Mouse (Mus musculus): Measurements from ENCODE around the gene Krtap4-8. TPM values are rescaled to one million over a fixed set of nuclear protein-coding genes. Genes with fewer than 3 reads are reported as not detected.
"Not testable (repeated sequence)": the region's sequence is repeated elsewhere in the genome, so short reads cannot be mapped to it uniquely, and the experiment has no call there.

Gene Krtap4-8
- polyA plus RNA-seq, 1 experiment from 2014 or later: not detected

DNA sequence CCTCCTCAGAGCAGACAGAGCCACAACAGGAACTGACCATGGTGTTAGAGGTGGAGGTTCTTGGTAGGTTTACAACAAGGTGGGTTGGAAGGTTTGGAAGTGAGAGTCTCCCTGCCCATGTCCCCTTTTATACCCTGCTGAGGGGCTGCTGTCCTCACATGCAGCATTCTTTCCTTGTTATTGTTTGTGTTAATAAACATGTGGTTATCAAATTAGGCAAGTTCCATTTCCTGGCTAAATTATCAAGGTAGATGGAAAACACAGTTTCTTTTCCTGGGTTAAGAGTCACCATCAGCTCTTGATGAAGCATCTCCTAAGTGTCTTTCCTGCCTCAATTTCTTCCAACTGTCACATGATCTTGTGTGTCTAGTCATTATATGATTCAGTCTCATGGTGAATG is 7.7 kb downstream of the Krtap4-8 start, which contains the start of gene Gm11595:
Gene Gm11595 (minus strand): TSS at position 101 of the 400 bp plus-strand sequence.
- H3K9me3 ChIP-seq (replicated peaks; ENCODE audit: control insufficient read depth, low read length); H3K4me1 ChIP-seq (ENCODE audit: control insufficient read depth, insufficient read depth, low read length); ATAC-seq (replicated peaks; ENCODE audit: insufficient number of reproducible peaks, low FRiP score, low TSS enrichment, low read depth); H3K27ac ChIP-seq (replicated peaks; ENCODE audit: low read depth, low read length); H3K27me3 ChIP-seq (ENCODE audit: control insufficient read depth, insufficient read depth, low read length); H3K4me3 ChIP-seq (ENCODE audit: low read depth, low read length); H3K4me2 ChIP-seq (ENCODE audit: low read depth, low read length); DNase-seq (ENCODE audit: low spot score); H3K36me3 ChIP-seq (replicated peaks; ENCODE audit: control insufficient read depth, insufficient read depth, low read depth, low read length); H3K9ac ChIP-seq (replicated peaks; ENCODE audit: low read length): not testable (repeated sequence)

DNA sequence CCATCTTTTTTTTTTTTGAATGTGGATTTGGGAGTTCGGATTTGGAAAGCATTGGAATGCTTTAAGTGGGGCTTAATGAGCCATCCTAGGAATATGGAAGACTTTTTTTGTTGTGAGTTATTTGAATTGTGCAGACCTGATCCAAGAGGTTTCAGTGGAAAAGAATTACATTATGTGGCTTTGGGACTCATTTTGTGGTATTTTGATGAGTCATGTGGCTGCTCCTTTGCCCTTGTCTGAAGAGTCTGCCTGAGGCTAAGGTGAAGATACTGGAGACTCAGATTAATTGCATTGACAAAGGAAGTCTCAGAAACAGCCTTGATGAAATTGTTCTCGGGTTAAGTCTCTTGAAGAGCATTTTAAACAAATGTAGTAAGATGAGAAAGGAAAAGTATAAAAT is 12.1 kb downstream of the Krtap4-8 start:
- ATAC-seq (replicated peaks; ENCODE audit: insufficient number of reproducible peaks, low FRiP score, low TSS enrichment, low read depth): no peak
- WGBS: 59% methylated on average over 2 of the region's 2 CpGs

DNA sequence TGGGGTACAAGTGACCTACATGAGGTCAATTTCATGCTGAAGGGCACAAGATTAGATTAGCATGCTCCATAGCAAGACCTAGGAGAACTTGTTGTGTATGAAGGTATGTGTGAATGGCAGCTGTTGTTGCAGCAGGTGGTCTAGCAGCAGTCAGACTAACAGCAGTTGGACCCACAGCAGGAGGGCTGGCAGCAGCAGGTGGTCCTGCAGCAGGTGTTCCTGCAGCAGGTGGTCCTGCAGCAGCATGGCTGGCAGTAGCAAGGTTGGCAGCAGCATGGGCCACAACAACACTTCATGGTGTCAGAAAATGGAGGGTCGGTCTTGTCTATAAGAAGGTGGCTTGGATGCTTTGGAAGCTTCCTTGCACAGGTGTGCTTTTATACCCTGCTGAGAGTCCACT is 21.6 kb downstream of the Krtap4-8 start:
- ATAC-seq (replicated peaks; ENCODE audit: insufficient number of reproducible peaks, low FRiP score, low TSS enrichment, low read depth) (no peak), DNase-seq (ENCODE audit: low spot score) (no peak)
- H3K27me3 ChIP-seq (ENCODE audit: control insufficient read depth, insufficient read depth, low read length): no peaks in the 10 kb centered on the region
- WGBS: 96% methylated on average over 1 of the region's 1 CpGs
- no peak overlapping the region for H3K27ac ChIP-seq (replicated peaks; ENCODE audit: low read depth, low read length)
- H3K4me2 ChIP-seq (ENCODE audit: low read depth, low read length): no peak overlapping the region
- no peaks in the 10 kb centered on the region for H3K9me3 ChIP-seq (replicated peaks; ENCODE audit: control insufficient read depth, low read length)
- H3K4me1 ChIP-seq (ENCODE audit: control insufficient read depth, insufficient read depth, low read length): no peaks in the 10 kb centered on the region
- no peaks in the 10 kb centered on the region for H3K36me3 ChIP-seq (replicated peaks; ENCODE audit: control insufficient read depth, insufficient read depth, low read depth, low read length)
- H3K9ac ChIP-seq (replicated peaks; ENCODE audit: low read length): no peak overlapping the region
- no peak overlapping the region for H3K4me3 ChIP-seq (ENCODE audit: low read depth, low read length)

More for the DNA sequence above, 12.1 kb downstream of the Krtap4-8 start:
- Histone ChIP-seq H3K4me2 (ENCODE audit: low read depth, low read length) (no peak overlapping the region), H3K9ac (replicated peaks; ENCODE audit: low read length) (no peak overlapping the region), H3K4me3 (ENCODE audit: low read depth, low read length) (no peak overlapping the region), H3K9me3 (replicated peaks; ENCODE audit: control insufficient read depth, low read length) (no peaks in the 10 kb centered on the region), H3K4me1 (ENCODE audit: control insufficient read depth, insufficient read depth, low read length) (no peaks in the 10 kb centered on the region), H3K27ac (replicated peaks; ENCODE audit: low read depth, low read length) (no peak overlapping the region), H3K36me3 (replicated peaks; ENCODE audit: control insufficient read depth, insufficient read depth, low read depth, low read length) (no peaks in the 10 kb centered on the region), H3K27me3 (ENCODE audit: control insufficient read depth, insufficient read depth, low read length) (no peaks in the 10 kb centered on the region)
- no peak for DNase-seq (ENCODE audit: low spot score)

DNA sequence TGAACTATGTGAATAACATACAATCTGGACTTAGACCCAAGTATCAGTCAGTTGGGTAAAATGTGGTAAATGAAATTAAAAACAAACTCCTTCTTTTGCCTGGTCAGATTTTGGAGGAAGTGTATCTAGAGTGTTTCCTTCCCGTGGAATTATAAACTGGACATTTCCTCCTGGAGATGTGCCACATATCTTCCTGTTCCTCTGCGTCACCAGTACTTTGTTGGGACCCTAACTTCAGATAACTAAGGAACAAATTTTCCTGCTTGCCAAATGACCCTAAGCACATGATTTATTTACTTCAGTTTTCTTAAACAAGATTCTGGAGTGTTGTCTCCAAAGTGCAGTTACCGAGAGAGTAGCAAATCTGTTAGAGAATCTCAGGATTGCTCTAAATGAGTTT is 36.5 kb downstream of the Krtap4-8 start:
- Histone ChIP-seq H3K4me3 (ENCODE audit: low read depth, low read length) (no peak overlapping the region), H3K4me1 (ENCODE audit: control insufficient read depth, insufficient read depth, low read length) (no peaks in the 10 kb centered on the region), H3K36me3 (replicated peaks; ENCODE audit: control insufficient read depth, insufficient read depth, low read depth, low read length) (no peaks in the 10 kb centered on the region), H3K27me3 (ENCODE audit: control insufficient read depth, insufficient read depth, low read length) (no peaks in the 10 kb centered on the region), H3K9me3 (replicated peaks; ENCODE audit: control insufficient read depth, low read length) (no peaks in the 10 kb centered on the region), H3K4me2 (ENCODE audit: low read depth, low read length) (no peak overlapping the region), H3K9ac (replicated peaks; ENCODE audit: low read length) (no peak overlapping the region), H3K27ac (replicated peaks; ENCODE audit: low read depth, low read length) (no peak overlapping the region)
- WGBS: 85% methylated on average over 3 of the region's 3 CpGs
- ATAC-seq (replicated peaks; ENCODE audit: insufficient number of reproducible peaks, low FRiP score, low TSS enrichment, low read depth) (no peak), DNase-seq (ENCODE audit: low spot score) (no peak)

- no peaks in the 10 kb centered on the region for H3K9me3 ChIP-seq (replicated peaks; ENCODE audit: control insufficient read depth, low read length)
- H3K27ac ChIP-seq (replicated peaks; ENCODE audit: low read depth, low read length): no peak within 1 kb of the TSS
- H3K4me3 ChIP-seq (ENCODE audit: low read depth, low read length): no peak within 1 kb of the TSS
- no peaks in the 10 kb centered on the region for H3K4me1 ChIP-seq (ENCODE audit: control insufficient read depth, insufficient read depth, low read length)
- no peak within 1 kb of the TSS for H3K4me2 ChIP-seq (ENCODE audit: low read depth, low read length)
- ATAC-seq (replicated peaks; ENCODE audit: insufficient number of reproducible peaks, low FRiP score, low TSS enrichment, low read depth) (no peak), DNase-seq (ENCODE audit: low spot score) (no peak)
- WGBS: 74% methylated on average over 2 of the region's 2 CpGs
- H3K27me3 ChIP-seq (ENCODE audit: control insufficient read depth, insufficient read depth, low read length): no peaks in the 10 kb centered on the region
- no peaks in the 10 kb centered on the region for H3K36me3 ChIP-seq (replicated peaks; ENCODE audit: control insufficient read depth, insufficient read depth, low read depth, low read length)
- no peak within 1 kb of the TSS for H3K9ac ChIP-seq (replicated peaks; ENCODE audit: low read length)
Observed at GRCm38 (mm10) chr11:99734190-99734589, 46.3 kb downstream of the Krtap4-8 start, which contains the start of gene Gm14180. Gm14180 (minus strand) TSS chr11:99734290.

Other genes starting within 250 kb of the Krtap4-8 start
- not detected in 2 replicates for gene Krt40, start 237.5 kb downstream of the Krtap4-8 start, polyA plus RNA-seq (2014; fragmentation: Nextera tagmentation; extraction: Ambion mirVana)
- not detected in 2 replicates for gene Krtap3-3, start 229.8 kb downstream of the Krtap4-8 start, polyA plus RNA-seq (2014; fragmentation: Nextera tagmentation; extraction: Ambion mirVana)
- not detected in 2 replicates for gene Krtap3-2, start 223.9 kb downstream of the Krtap4-8 start, polyA plus RNA-seq (2014; fragmentation: Nextera tagmentation; extraction: Ambion mirVana)
- gene Gm11939, start 221.2 kb downstream of the Krtap4-8 start, polyA plus RNA-seq (2014; fragmentation: Nextera tagmentation; extraction: Ambion mirVana): not detected in 2 replicates
- not detected in 2 replicates for gene Krtap3-1, start 214.1 kb downstream of the Krtap4-8 start, polyA plus RNA-seq (2014; fragmentation: Nextera tagmentation; extraction: Ambion mirVana)
- not detected in 2 replicates for gene Krtap1-5, start 199.7 kb downstream of the Krtap4-8 start, polyA plus RNA-seq (2014; fragmentation: Nextera tagmentation; extraction: Ambion mirVana)
- gene Krtap1-4, start 197.1 kb downstream of the Krtap4-8 start, polyA plus RNA-seq (2014; fragmentation: Nextera tagmentation; extraction: Ambion mirVana): not detected in 2 replicates
- not detected in 2 replicates for gene Krtap1-3, start 189.4 kb downstream of the Krtap4-8 start, polyA plus RNA-seq (2014; fragmentation: Nextera tagmentation; extraction: Ambion mirVana)
- gene Krtap9-3, start 182.6 kb downstream of the Krtap4-8 start, polyA plus RNA-seq (2014; fragmentation: Nextera tagmentation; extraction: Ambion mirVana): not detected in 2 replicates
- gene Gm11938, start 177.4 kb downstream of the Krtap4-8 start, polyA plus RNA-seq (2014; fragmentation: Nextera tagmentation; extraction: Ambion mirVana): not detected in 2 replicates
- not detected in 2 replicates for gene Gm11937, start 170.5 kb downstream of the Krtap4-8 start, polyA plus RNA-seq (2014; fragmentation: Nextera tagmentation; extraction: Ambion mirVana)
- not detected in 2 replicates for gene Krtap2-4, start 165.9 kb downstream of the Krtap4-8 start, polyA plus RNA-seq (2014; fragmentation: Nextera tagmentation; extraction: Ambion mirVana)
- not detected in 2 replicates for gene Gm11562, start 160.3 kb downstream of the Krtap4-8 start, polyA plus RNA-seq (2014; fragmentation: Nextera tagmentation; extraction: Ambion mirVana)
- gene Krtap4-1, start 152.5 kb downstream of the Krtap4-8 start, polyA plus RNA-seq (2014; fragmentation: Nextera tagmentation; extraction: Ambion mirVana): not detected in 2 replicates
- not detected in 2 replicates for gene Krtap4-2, start 145.6 kb downstream of the Krtap4-8 start, polyA plus RNA-seq (2014; fragmentation: Nextera tagmentation; extraction: Ambion mirVana)
- gene Krtap4-7, start 136.6 kb downstream of the Krtap4-8 start, polyA plus RNA-seq (2014; fragmentation: Nextera tagmentation; extraction: Ambion mirVana): not detected in 2 replicates
- gene Gm11555, start 130.5 kb downstream of the Krtap4-8 start, polyA plus RNA-seq (2014; fragmentation: Nextera tagmentation; extraction: Ambion mirVana): not detected in 2 replicates
- not detected in 2 replicates for gene Gm11563, start 121.7 kb downstream of the Krtap4-8 start, polyA plus RNA-seq (2014; fragmentation: Nextera tagmentation; extraction: Ambion mirVana)
- gene Krtap4-6, start 114.7 kb downstream of the Krtap4-8 start, polyA plus RNA-seq (2014; fragmentation: Nextera tagmentation; extraction: Ambion mirVana): not detected in 2 replicates
- gene Gm14190, start 90.0 kb downstream of the Krtap4-8 start, polyA plus RNA-seq (2014; fragmentation: Nextera tagmentation; extraction: Ambion mirVana): not detected in 2 replicates
- gene Gm14180, start 46.4 kb downstream of the Krtap4-8 start, polyA plus RNA-seq (2014; fragmentation: Nextera tagmentation; extraction: Ambion mirVana): not detected in 2 replicates
- not detected in 2 replicates for gene Gm11595, start 7.8 kb downstream of the Krtap4-8 start, polyA plus RNA-seq (2014; fragmentation: Nextera tagmentation; extraction: Ambion mirVana)
- not detected in 2 replicates for gene Krtap4-9, start 4.5 kb upstream of the Krtap4-8 start, polyA plus RNA-seq (2014; fragmentation: Nextera tagmentation; extraction: Ambion mirVana)
- gene Gm11596, start 12.8 kb upstream of the Krtap4-8 start, polyA plus RNA-seq (2014; fragmentation: Nextera tagmentation; extraction: Ambion mirVana): not detected in 2 replicates
- not detected in 2 replicates for gene Gm11569, start 18.2 kb upstream of the Krtap4-8 start, polyA plus RNA-seq (2014; fragmentation: Nextera tagmentation; extraction: Ambion mirVana)
- gene Gm11554, start 23.7 kb upstream of the Krtap4-8 start, polyA plus RNA-seq (2014; fragmentation: Nextera tagmentation; extraction: Ambion mirVana): not detected in 2 replicates
- not detected in 2 replicates for gene Krtap4-13, start 29.2 kb upstream of the Krtap4-8 start, polyA plus RNA-seq (2014; fragmentation: Nextera tagmentation; extraction: Ambion mirVana)
- not detected in 2 replicates for gene Gm11564, start 35.0 kb upstream of the Krtap4-8 start, polyA plus RNA-seq (2014; fragmentation: Nextera tagmentation; extraction: Ambion mirVana)
- gene 2300003K06Rik, start 57.4 kb upstream of the Krtap4-8 start, polyA plus RNA-seq (2014; fragmentation: Nextera tagmentation; extraction: Ambion mirVana): not detected in 2 replicates
- gene Krtap4-16, start 70.9 kb upstream of the Krtap4-8 start, polyA plus RNA-seq (2014; fragmentation: Nextera tagmentation; extraction: Ambion mirVana): not detected in 2 replicates
- not detected in 2 replicates for gene Gm11568, start 77.2 kb upstream of the Krtap4-8 start, polyA plus RNA-seq (2014; fragmentation: Nextera tagmentation; extraction: Ambion mirVana)
- not detected in 2 replicates for gene Gm11559, start 83.8 kb upstream of the Krtap4-8 start, polyA plus RNA-seq (2014; fragmentation: Nextera tagmentation; extraction: Ambion mirVana)
- gene Krtap9-1, start 92.7 kb upstream of the Krtap4-8 start, polyA plus RNA-seq (2014; fragmentation: Nextera tagmentation; extraction: Ambion mirVana): not detected in 2 replicates
- not detected in 2 replicates for gene Gm11567, start 98.5 kb upstream of the Krtap4-8 start, polyA plus RNA-seq (2014; fragmentation: Nextera tagmentation; extraction: Ambion mirVana)
- not detected in 2 replicates for gene Krtap31-1, start 127.2 kb upstream of the Krtap4-8 start, polyA plus RNA-seq (2014; fragmentation: Nextera tagmentation; extraction: Ambion mirVana)
- gene Gm11565, start 134.0 kb upstream of the Krtap4-8 start, polyA plus RNA-seq (2014; fragmentation: Nextera tagmentation; extraction: Ambion mirVana): not detected in 2 replicates
- gene Krtap31-2, start 155.6 kb upstream of the Krtap4-8 start, polyA plus RNA-seq (2014; fragmentation: Nextera tagmentation; extraction: Ambion mirVana): not detected in 2 replicates
- not detected in 2 replicates for gene Krtap9-5, start 167.8 kb upstream of the Krtap4-8 start, polyA plus RNA-seq (2014; fragmentation: Nextera tagmentation; extraction: Ambion mirVana)
- gene Krtap29-1, start 198.3 kb upstream of the Krtap4-8 start, polyA plus RNA-seq (2014; fragmentation: Nextera tagmentation; extraction: Ambion mirVana): not detected in 2 replicates
- gene Krtap16-1, start 205.9 kb upstream of the Krtap4-8 start, polyA plus RNA-seq (2014; fragmentation: Nextera tagmentation; extraction: Ambion mirVana): not detected in 2 replicates
- gene Krtap17-1, start 213.3 kb upstream of the Krtap4-8 start, polyA plus RNA-seq (2014; fragmentation: Nextera tagmentation; extraction: Ambion mirVana): not detected in 2 replicates
- gene Krt33a, start 235.5 kb upstream of the Krtap4-8 start, polyA plus RNA-seq (2014; fragmentation: Nextera tagmentation; extraction: Ambion mirVana): not detected in 2 replicates
- gene Krt33b, start 249.2 kb upstream of the Krtap4-8 start, polyA plus RNA-seq (2014; fragmentation: Nextera tagmentation; extraction: Ambion mirVana): not detected in 2 replicates